Mouse (Mus musculus) limb, embryonic 10.5 days (tissue): Measurements from ENCODE around the gene Ank2. TPM values are rescaled to one million over a fixed set of nuclear protein-coding genes. Genes with fewer than 3 reads are reported as not detected.
A peak's percentile ranks its signal among the peaks of the same experiment; 100 is the strongest.

Experiments
- DNase-seq: peaks from one replicate; pipeline ENCODE4 v3.0.0-alpha.2; 2017; ENCODE audit warnings: low spot score
- H3K27ac ChIP-seq: fragments of 300-500 bp; sonication (generic); 2 replicates; pipeline ENCODE4 v1.5.1; 2016; ENCODE audit warnings: mild to moderate bottlenecking
- H3K27me3 ChIP-seq: fragments of 300-500 bp; sonication (generic); 2 replicates; pipeline ENCODE4 v1.6.1; 2016; ENCODE audit warnings: low read depth, mild to moderate bottlenecking; ENCODE audit not compliant: poor library complexity, severe bottlenecking
- H3K36me3 ChIP-seq: fragments of 300-500 bp; sonication (generic); 2 replicates; pipeline ENCODE4 v1.6.1; 2016; ENCODE audit warnings: mild to moderate bottlenecking, moderate library complexity
- H3K4me1 ChIP-seq: fragments of 300-500 bp; sonication (generic); 2 replicates; pipeline ENCODE4 v1.6.1; 2016
- H3K4me3 ChIP-seq: fragments of 300-500 bp; sonication (generic); 2 replicates; pipeline ENCODE4 v1.5.1; 2016; ENCODE audit warnings: mild to moderate bottlenecking, moderate library complexity
- H3K9me3 ChIP-seq: fragments of 300-500 bp; sonication (generic); replicated peaks from 2 replicates; pipeline ENCODE4 v1.6.1; 2016; ENCODE audit warnings: mild to moderate bottlenecking
- WGBS: fragments of 180-500 bp; shearing (Covaris S2); methylation state at CpG from one replicate; pipeline ENCODE4 v1.1.7; 2016; 5-methylcytosine and 5-hydroxymethylcytosine counted together
- polyA plus RNA-seq: library from polyadenylated mRNA; unstranded; fragments of >200 nt; fragmentation: Nextera tagmentation; extraction: Ambion mirVana; gene quantifications from 2 replicates; pipeline ENCODE4 v1.2.1, GENCODE M21; 2016

The Ank2 gene
- polyA plus RNA-seq, 1 experiment from 2014 or later: 15.3 TPM

DNA sequence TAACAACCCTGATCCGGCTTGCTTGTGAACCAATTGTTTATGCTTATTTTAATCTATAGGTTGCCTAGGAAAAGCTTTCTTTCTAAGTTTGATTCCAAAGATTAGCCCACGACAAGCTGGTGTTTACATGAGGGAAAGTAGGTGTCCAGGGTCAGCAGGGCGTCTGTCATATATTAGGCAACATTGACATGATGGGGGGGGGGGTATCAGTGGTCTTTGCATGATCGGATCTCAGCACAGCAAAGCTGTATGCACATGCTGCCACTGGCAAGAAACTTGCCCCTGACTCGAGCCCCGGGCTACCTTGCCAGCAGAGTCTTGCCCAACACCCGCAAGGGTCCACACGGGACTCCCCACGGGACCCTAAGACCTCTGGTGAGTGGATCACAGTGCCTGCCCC, 358.6 kb downstream of the Ank2 start:
- peaks cover 9% of the 10 kb centered on the region for H3K4me1 ChIP-seq
- DNase-seq: no peak
- H3K9me3 ChIP-seq: no peaks in the 10 kb centered on the region
- H3K36me3 ChIP-seq: no peaks in the 10 kb centered on the region
- no peak overlapping the region for H3K4me3 ChIP-seq
- H3K27ac ChIP-seq: no peak overlapping the region
- WGBS: 90% methylated on average over 9 of the region's 9 CpGs
- no peaks in the 10 kb centered on the region for H3K27me3 ChIP-seq

DNA sequence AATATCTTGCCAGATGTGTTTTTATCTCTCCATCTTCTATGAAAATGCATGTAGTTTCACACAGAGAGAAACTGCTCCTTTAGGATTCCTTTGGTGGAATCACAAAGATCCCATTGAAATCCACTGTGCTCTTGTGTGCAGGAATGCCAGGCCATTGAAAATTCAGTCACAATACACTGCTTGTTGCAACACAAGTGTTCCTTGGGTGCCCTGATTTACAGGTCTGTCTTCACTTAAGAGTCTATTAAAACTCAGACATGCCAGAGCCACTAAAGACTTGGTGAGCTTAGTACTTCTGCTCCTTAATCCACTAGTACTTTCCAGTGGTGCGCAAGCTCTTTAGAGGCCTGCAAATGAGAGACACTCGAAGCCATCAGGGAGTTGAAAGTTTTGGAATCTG, 359.5 kb downstream of the Ank2 start:
- no peak for DNase-seq
- no peaks in the 10 kb centered on the region for H3K27me3 ChIP-seq
- 48% methylated on average over 2 of the region's 2 CpGs for WGBS
- H3K36me3 ChIP-seq: no peaks in the 10 kb centered on the region
- H3K4me3 ChIP-seq: no peak overlapping the region
- no peaks in the 10 kb centered on the region for H3K9me3 ChIP-seq
- H3K4me1 ChIP-seq: peaks cover 9% of the 10 kb centered on the region
- peak overlapping the region; percentile 56; the same call in 1 of the 2 replicates for H3K27ac ChIP-seq

- no peaks in the 10 kb centered on the region for H3K36me3 ChIP-seq
- no peak for DNase-seq
- H3K4me1 ChIP-seq: peaks cover 17% of the 10 kb centered on the region
- no peak overlapping the region for H3K4me3 ChIP-seq
- no peak overlapping the region for H3K27ac ChIP-seq
- 88% methylated on average over 5 of the region's 5 CpGs for WGBS
- H3K9me3 ChIP-seq: no peaks in the 10 kb centered on the region
- no peaks in the 10 kb centered on the region for H3K27me3 ChIP-seq
These were observed 361.6 kb downstream of the Ank2 start for GRCm38 (mm10) chr3:127137508-127137907.

DNA sequence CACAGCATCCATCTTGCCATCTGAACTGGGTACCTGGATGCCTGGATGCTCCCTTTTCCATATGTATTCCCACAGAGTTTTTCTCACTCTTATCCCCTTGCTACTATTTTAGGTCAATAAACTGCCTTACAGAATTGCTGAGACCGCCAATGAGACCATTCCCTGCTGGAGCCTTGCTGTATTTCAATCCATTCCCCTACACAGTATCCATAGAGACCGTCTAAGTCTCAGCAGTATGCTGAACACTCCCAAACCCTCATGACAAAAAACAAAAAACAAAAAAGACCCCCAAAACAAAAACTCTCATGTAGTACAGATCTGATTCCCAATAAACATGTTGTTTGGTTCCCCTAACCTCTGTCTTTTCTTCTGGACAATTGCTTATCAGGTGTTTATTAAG, 365.1 kb downstream of the Ank2 start:
- H3K4me3 ChIP-seq: no peak overlapping the region
- no peak for DNase-seq
- H3K4me1 ChIP-seq: peaks cover 28% of the 10 kb centered on the region
- no peaks in the 10 kb centered on the region for H3K36me3 ChIP-seq
- H3K9me3 ChIP-seq: no peaks in the 10 kb centered on the region
- 75% methylated on average over 2 of the region's 2 CpGs for WGBS
- H3K27me3 ChIP-seq: no peaks in the 10 kb centered on the region
- no peak overlapping the region for H3K27ac ChIP-seq

DNA sequence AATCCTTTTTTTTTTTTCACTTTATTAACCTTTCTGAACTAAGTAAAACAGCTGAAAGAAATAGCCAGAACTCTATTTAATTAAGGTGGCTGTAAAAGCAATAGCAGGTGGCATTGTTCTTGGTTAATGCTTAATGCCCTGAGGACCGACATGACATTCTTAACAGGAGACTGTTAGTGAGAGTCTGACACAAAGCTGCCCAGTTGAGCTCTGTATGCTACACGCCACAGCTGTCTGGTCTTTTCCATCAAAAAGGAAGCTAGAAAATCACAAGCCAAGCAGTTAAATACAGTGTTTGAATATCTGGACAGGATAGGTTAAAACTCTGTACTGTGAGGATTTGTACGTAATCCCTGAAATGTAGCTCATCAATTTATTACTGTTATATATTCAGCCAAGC, 368.1 kb downstream of the Ank2 start:
- H3K4me1 ChIP-seq: peaks cover 28% of the 10 kb centered on the region
- DNase-seq: no peak

GRCm38 (mm10) chr3:127130167-127130770, 368.9 kb downstream of the Ank2 start:
- H3K27ac ChIP-seq: no peak overlapping the region
- H3K4me1 ChIP-seq: peaks cover 28% of the 10 kb centered on the region
- H3K9me3 ChIP-seq: no peaks in the 10 kb centered on the region
- WGBS: 76% methylated on average over 12 of the region's 12 CpGs
- no peak for DNase-seq
- H3K4me3 ChIP-seq: no peak overlapping the region
- H3K27me3 ChIP-seq: no peaks in the 10 kb centered on the region
- H3K36me3 ChIP-seq: no peaks in the 10 kb centered on the region

More for the DNA sequence above, 368.1 kb downstream of the Ank2 start:
- H3K27ac ChIP-seq: no peak overlapping the region
- WGBS: 72% methylated on average over 3 of the region's 3 CpGs
- no peaks in the 10 kb centered on the region for H3K9me3 ChIP-seq
- H3K4me3 ChIP-seq: no peak overlapping the region
- no peaks in the 10 kb centered on the region for H3K36me3 ChIP-seq
- H3K27me3 ChIP-seq: no peaks in the 10 kb centered on the region

DNA sequence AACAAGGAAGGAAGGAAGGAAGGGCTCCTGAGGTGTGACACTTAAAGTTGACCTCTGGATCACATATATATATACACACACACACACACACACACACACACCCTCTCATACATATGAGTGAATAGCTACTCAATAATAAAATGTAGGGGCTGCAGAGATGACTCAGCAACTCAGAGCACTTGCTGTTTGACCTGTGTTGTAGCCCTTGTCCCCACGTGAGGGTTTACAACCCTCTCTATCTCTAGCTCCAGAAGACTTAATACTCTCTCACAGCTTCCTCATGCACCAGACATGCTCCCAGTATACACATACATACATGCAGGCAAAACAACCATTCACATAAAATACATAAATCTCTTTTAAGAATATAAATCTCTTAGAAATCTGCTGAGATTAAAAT, 369.4 kb downstream of the Ank2 start:
- Histone ChIP-seq H3K27ac (no peak overlapping the region), H3K4me3 (no peak overlapping the region), H3K4me1 (peaks cover 30% of the 10 kb centered on the region), H3K36me3 (no peaks in the 10 kb centered on the region), H3K27me3 (no peaks in the 10 kb centered on the region), H3K9me3 (no peaks in the 10 kb centered on the region)
- DNase-seq: no peak
- 30% methylated on average over 1 of the region's 1 CpGs for WGBS

- H3K4me3 ChIP-seq: no peak overlapping the region
- H3K27ac ChIP-seq: no peak overlapping the region
- H3K36me3 ChIP-seq: no peaks in the 10 kb centered on the region
- no peaks in the 10 kb centered on the region for H3K27me3 ChIP-seq
- no peaks in the 10 kb centered on the region for H3K9me3 ChIP-seq
- 72% methylated on average over 1 of the region's 1 CpGs for WGBS
- H3K4me1 ChIP-seq: peaks cover 43% of the 10 kb centered on the region
- no peak for DNase-seq
These were observed 371.5 kb downstream of the Ank2 start for GRCm38 (mm10) chr3:127127611-127128010.

GRCm38 (mm10) chr3:127126220-127126619, 372.9 kb downstream of the Ank2 start:
- Histone ChIP-seq H3K27ac (no peak overlapping the region), H3K27me3 (no peaks in the 10 kb centered on the region), H3K4me3 (no peak overlapping the region), H3K4me1 (peaks cover 46% of the 10 kb centered on the region), H3K36me3 (no peaks in the 10 kb centered on the region), H3K9me3 (no peaks in the 10 kb centered on the region)
- WGBS: 66% methylated on average over 3 of the region's 3 CpGs
- DNase-seq: no peak

- Histone ChIP-seq H3K27ac (peak overlapping the region; percentile 20), H3K4me3 (no peak overlapping the region), H3K27me3 (no peaks in the 10 kb centered on the region), H3K36me3 (no peaks in the 10 kb centered on the region), H3K9me3 (no peaks in the 10 kb centered on the region), H3K4me1 (peaks cover 29% of the 10 kb centered on the region)
- WGBS: 71% methylated on average over 10 of the region's 10 CpGs
- no peak for DNase-seq
These were observed 374.7 kb downstream of the Ank2 start for GRCm38 (mm10) chr3:127124375-127124993.

GRCm38 (mm10) chr3:127123376-127123775, 375.8 kb downstream of the Ank2 start:
- H3K4me1 ChIP-seq: peaks cover 28% of the 10 kb centered on the region
- H3K9me3 ChIP-seq: no peaks in the 10 kb centered on the region
- H3K27ac ChIP-seq: 0 out of 2 replicates have a peak overlapping the region, but pooled peaks have one; percentile 53
- 15% methylated on average over 8 of the region's 8 CpGs for WGBS
- no peaks in the 10 kb centered on the region for H3K27me3 ChIP-seq
- no peaks in the 10 kb centered on the region for H3K36me3 ChIP-seq
- no peak for DNase-seq
- H3K4me3 ChIP-seq: no peak overlapping the region

DNA sequence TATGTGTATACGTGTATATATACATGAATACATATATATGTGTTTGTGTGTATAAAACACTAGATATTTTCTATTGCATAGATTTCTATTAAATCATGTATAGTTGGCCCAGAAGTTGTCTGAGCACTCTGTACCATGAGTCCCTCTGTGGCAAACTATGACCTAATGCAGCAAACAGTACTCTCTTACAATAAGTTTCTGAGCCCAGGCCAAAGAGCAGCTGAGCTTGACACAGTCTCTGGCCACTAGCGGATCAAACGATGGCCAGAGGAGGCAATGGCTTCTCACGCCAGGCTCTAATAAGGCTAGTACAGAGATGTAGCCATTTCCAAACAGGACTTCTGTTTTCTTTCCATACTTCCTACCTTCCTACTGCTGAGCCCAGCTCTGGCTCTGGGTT, 380.4 kb downstream of the Ank2 start:
- H3K36me3 ChIP-seq: no peaks in the 10 kb centered on the region
- H3K27ac ChIP-seq: no peak overlapping the region
- 91% methylated on average over 4 of the region's 4 CpGs for WGBS
- no peaks in the 10 kb centered on the region for H3K9me3 ChIP-seq
- peaks cover 16% of the 10 kb centered on the region for H3K4me1 ChIP-seq
- DNase-seq: no peak
- H3K4me3 ChIP-seq: no peak overlapping the region
- no peaks in the 10 kb centered on the region for H3K27me3 ChIP-seq

DNA sequence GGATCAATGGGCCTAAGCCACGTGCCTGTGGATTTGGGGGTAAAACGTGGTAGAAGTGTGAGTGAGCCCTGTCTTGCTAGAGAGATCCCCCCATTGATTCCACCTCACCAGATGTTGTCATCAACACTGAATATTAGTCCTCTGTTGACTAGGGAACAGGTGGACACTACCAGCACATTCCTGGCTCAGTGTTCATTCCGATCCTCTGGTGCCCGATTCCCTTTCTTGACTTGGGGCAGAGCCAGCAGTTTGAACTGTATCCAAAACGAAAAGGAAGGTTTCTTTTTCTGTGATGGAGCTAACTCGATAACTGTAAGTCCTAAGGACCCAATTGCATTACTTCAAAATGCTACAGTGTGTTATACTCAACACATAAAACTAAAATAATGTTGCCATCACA, 382.9 kb downstream of the Ank2 start:
- H3K27me3 ChIP-seq: no peaks in the 10 kb centered on the region
- WGBS: 88% methylated on average over 6 of the region's 6 CpGs
- no peaks in the 10 kb centered on the region for H3K4me1 ChIP-seq
- no peaks in the 10 kb centered on the region for H3K36me3 ChIP-seq
- H3K4me3 ChIP-seq: no peak overlapping the region
- no peak overlapping the region for H3K27ac ChIP-seq
- DNase-seq: no peak
- H3K9me3 ChIP-seq: no peaks in the 10 kb centered on the region

GRCm38 (mm10) chr3:127113238-127113637, 385.9 kb downstream of the Ank2 start:
- DNase-seq: no peak
- no peaks in the 10 kb centered on the region for H3K9me3 ChIP-seq
- no peaks in the 10 kb centered on the region for H3K27me3 ChIP-seq
- WGBS: 85% methylated on average over 7 of the region's 7 CpGs
- no peaks in the 10 kb centered on the region for H3K36me3 ChIP-seq
- no peak overlapping the region for H3K4me3 ChIP-seq
- H3K4me1 ChIP-seq: peaks cover 7% of the 10 kb centered on the region; the same call in 1 of the 2 replicates
- H3K27ac ChIP-seq: no peak overlapping the region
